Mouse (Mus musculus): ENCODE measurements around the gene Ccdc88a. TPM values are rescaled to one million over a fixed set of nuclear protein-coding genes. Genes with fewer than 3 reads are reported as not detected.
A peak's percentile ranks its signal among the peaks of the same experiment; 100 is the strongest.

The Ccdc88a gene
- total and polyA plus RNA-seq, 2 experiments from 2014 or later: 81.6 to 135 TPM

- WGBS: 52% methylated on average over 1 of the region's 1 CpGs
- Histone ChIP-seq H3K27me3 (ENCODE audit: insufficient read depth, low read length) (no peaks in the 10 kb centered on the region), H3K27ac (ENCODE audit: low read depth, low read length) (no peak overlapping the region), H3K4me2 (ENCODE audit: low read depth) (no peak overlapping the region), H3K36me3 (ENCODE audit: insufficient read depth) (no peaks in the 10 kb centered on the region), H3K4me1 (ENCODE audit: insufficient read depth) (no peaks in the 10 kb centered on the region), H3K9ac (no peak overlapping the region), H3K9me3 (ENCODE audit: low read length) (no peaks in the 10 kb centered on the region), H3K4me3 (ENCODE audit: low read depth, low read length) (no peak overlapping the region)
- DNase-seq (no peak), ATAC-seq (no peak)
- TF ChIP-seq CTCF (IDR thresholded peaks at IDR 0.05; ENCODE audit: low read depth): no peak
These were observed 21.2 kb upstream of the Ccdc88a start for GRCm38 (mm10) chr11:29352214-29352613.

GRCm38 (mm10) chr11:29368161-29368560 is 5.3 kb upstream of the Ccdc88a start:
- Histone ChIP-seq H3K9me3 (ENCODE audit: low read length) (no peaks in the 10 kb centered on the region), H3K4me1 (ENCODE audit: insufficient read depth) (no peaks in the 10 kb centered on the region)

GRCm38 (mm10) chr11:29373050-29373395 is 435 bp upstream of the Ccdc88a start:
- ATAC-seq: no peak
- no peak for DNase-seq
- H3K27ac ChIP-seq (ENCODE audit: low read depth, low read length): peak overlapping the region; percentile 98
- peak overlapping the region; percentile 96 for H3K4me3 ChIP-seq (ENCODE audit: low read depth, low read length)
- H3K4me2 ChIP-seq (ENCODE audit: low read depth): peak overlapping the region; percentile 61
- H3K27me3 ChIP-seq (ENCODE audit: insufficient read depth, low read length): no peaks in the 10 kb centered on the region
- 5% methylated on average over 11 of the region's 11 CpGs for WGBS
- TF ChIP-seq CTCF (IDR thresholded peaks at IDR 0.05; ENCODE audit: low read depth): no peak
- peaks cover 6% of the 10 kb centered on the region; the same call in 1 of the 2 replicates for H3K4me1 ChIP-seq (ENCODE audit: insufficient read depth)
- H3K9ac ChIP-seq: peak overlapping the region; percentile 97
- no peaks in the 10 kb centered on the region for H3K36me3 ChIP-seq (ENCODE audit: insufficient read depth)
- no peaks in the 10 kb centered on the region for H3K9me3 ChIP-seq (ENCODE audit: low read length)

More at GRCm38 (mm10) chr11:29368161-29368560, 5.3 kb upstream of the Ccdc88a start:
- H3K4me2 ChIP-seq (ENCODE audit: low read depth): no peak overlapping the region
- ATAC-seq: no peak
- no peak overlapping the region for H3K9ac ChIP-seq
- H3K27ac ChIP-seq (ENCODE audit: low read depth, low read length): no peak overlapping the region
- 86% methylated on average over 1 of the region's 1 CpGs for WGBS
- TF ChIP-seq CTCF (IDR thresholded peaks at IDR 0.05; ENCODE audit: low read depth): no peak
- no peaks in the 10 kb centered on the region for H3K36me3 ChIP-seq (ENCODE audit: insufficient read depth)
- DNase-seq: no peak
- no peaks in the 10 kb centered on the region for H3K27me3 ChIP-seq (ENCODE audit: insufficient read depth, low read length)
- no peak overlapping the region for H3K4me3 ChIP-seq (ENCODE audit: low read depth, low read length)

GRCm38 (mm10) chr11:29374274-29374656 is 807 bp downstream of the Ccdc88a start:
- Histone ChIP-seq H3K4me1 (ENCODE audit: insufficient read depth) (peaks cover 8% of the 10 kb centered on the region; the same call in 1 of the 2 replicates), H3K36me3 (ENCODE audit: insufficient read depth) (no peaks in the 10 kb centered on the region), H3K9me3 (ENCODE audit: low read length) (no peaks in the 10 kb centered on the region), H3K27ac (ENCODE audit: low read depth, low read length) (peak overlapping the region; percentile 98), H3K4me2 (ENCODE audit: low read depth) (peak overlapping the region; percentile 61), H3K9ac (peak overlapping the region; percentile 97), H3K4me3 (ENCODE audit: low read depth, low read length) (peak overlapping the region; percentile 96), H3K27me3 (ENCODE audit: insufficient read depth, low read length) (no peaks in the 10 kb centered on the region)
- WGBS: under 1% methylated on average over 8 of the region's 8 CpGs
- TF ChIP-seq CTCF (IDR thresholded peaks at IDR 0.05; ENCODE audit: low read depth): no peak
- DNase-seq (no peak), ATAC-seq (no peak; the same call in 1 of the 2 replicates)

GRCm38 (mm10) chr11:29376635-29377034 is 3.2 kb downstream of the Ccdc88a start:
- no peak for DNase-seq
- H3K9me3 ChIP-seq (ENCODE audit: low read length): no peaks in the 10 kb centered on the region
- H3K4me3 ChIP-seq (ENCODE audit: low read depth, low read length): peak overlapping the region; percentile 27
- no peaks in the 10 kb centered on the region for H3K27me3 ChIP-seq (ENCODE audit: insufficient read depth, low read length)
- no peak overlapping the region for H3K27ac ChIP-seq (ENCODE audit: low read depth, low read length)
- H3K4me2 ChIP-seq (ENCODE audit: low read depth): peak overlapping the region; percentile 44; the same call in 1 of the 2 replicates
- 54% methylated on average over 2 of the region's 2 CpGs for WGBS
- peaks cover 8% of the 10 kb centered on the region; the same call in 1 of the 2 replicates for H3K4me1 ChIP-seq (ENCODE audit: insufficient read depth)
- no peak overlapping the region for H3K9ac ChIP-seq
- TF ChIP-seq CTCF (IDR thresholded peaks at IDR 0.05; ENCODE audit: low read depth): no peak
- no peaks in the 10 kb centered on the region for H3K36me3 ChIP-seq (ENCODE audit: insufficient read depth)
- ATAC-seq: no peak

GRCm38 (mm10) chr11:29378751-29379150 is 5.3 kb downstream of the Ccdc88a start:
- Histone ChIP-seq H3K9ac (no peak overlapping the region), H3K36me3 (ENCODE audit: insufficient read depth) (no peaks in the 10 kb centered on the region), H3K9me3 (ENCODE audit: low read length) (no peaks in the 10 kb centered on the region), H3K4me2 (ENCODE audit: low read depth) (no peak overlapping the region), H3K4me3 (ENCODE audit: low read depth, low read length) (no peak overlapping the region), H3K27ac (ENCODE audit: low read depth, low read length) (no peak overlapping the region), H3K4me1 (ENCODE audit: insufficient read depth) (peaks cover 8% of the 10 kb centered on the region; the same call in 1 of the 2 replicates), H3K27me3 (ENCODE audit: insufficient read depth, low read length) (no peaks in the 10 kb centered on the region)
- ATAC-seq: no peak
- TF ChIP-seq CTCF (IDR thresholded peaks at IDR 0.05; ENCODE audit: low read depth): no peak
- DNase-seq: no peak
- 84% methylated on average over 1 of the region's 1 CpGs for WGBS

- Histone ChIP-seq H3K27ac (ENCODE audit: low read depth, low read length) (no peak overlapping the region), H3K4me3 (ENCODE audit: low read depth, low read length) (no peak overlapping the region), H3K27me3 (ENCODE audit: insufficient read depth, low read length) (no peaks in the 10 kb centered on the region), H3K9ac (no peak overlapping the region), H3K9me3 (ENCODE audit: low read length) (no peaks in the 10 kb centered on the region), H3K36me3 (ENCODE audit: insufficient read depth) (no peaks in the 10 kb centered on the region), H3K4me2 (ENCODE audit: low read depth) (no peak overlapping the region), H3K4me1 (ENCODE audit: insufficient read depth) (0 out of 2 replicates have a peak, but pooled peaks cover 2% of the 10 kb centered on the region)
- 75% methylated on average over 2 of the region's 2 CpGs for WGBS
- ATAC-seq (no peak), DNase-seq (no peak)
- TF ChIP-seq CTCF (IDR thresholded peaks at IDR 0.05; ENCODE audit: low read depth): no peak
These were observed 10.0 kb downstream of the Ccdc88a start for GRCm38 (mm10) chr11:29383493-29383892.

All from forebrain, postnatal 0 days (tissue).